Mouse (Mus musculus) neutrophil, adult 5-6 weeks (primary cell): ENCODE measurements around the gene Pnp2. TPM values are rescaled to one million over a fixed set of nuclear protein-coding genes. Genes with fewer than 3 reads are reported as not detected.

Experiments
- ATAC-seq: fragments of 151-379, 151-347 bp; 2 replicates; pipeline ENCODE4 v1.8.0; 2017; ENCODE audit warnings: mild to moderate bottlenecking, moderate TSS enrichment; ENCODE audit not compliant: insufficient number of reproducible peaks, poor library complexity, low FRiP score, severe bottlenecking; ENCODE audit errors: extremely low read depth
- total RNA-seq: library from RNA; stranded (forward); fragments of 200-1000 nt; gene quantifications from 2 replicates; pipeline ENCODE4 v1.2.3, GENCODE M21; 2017

The Pnp2 gene
- total RNA-seq, 1 experiment from 2014 or later: 1.4 TPM

DNA sequence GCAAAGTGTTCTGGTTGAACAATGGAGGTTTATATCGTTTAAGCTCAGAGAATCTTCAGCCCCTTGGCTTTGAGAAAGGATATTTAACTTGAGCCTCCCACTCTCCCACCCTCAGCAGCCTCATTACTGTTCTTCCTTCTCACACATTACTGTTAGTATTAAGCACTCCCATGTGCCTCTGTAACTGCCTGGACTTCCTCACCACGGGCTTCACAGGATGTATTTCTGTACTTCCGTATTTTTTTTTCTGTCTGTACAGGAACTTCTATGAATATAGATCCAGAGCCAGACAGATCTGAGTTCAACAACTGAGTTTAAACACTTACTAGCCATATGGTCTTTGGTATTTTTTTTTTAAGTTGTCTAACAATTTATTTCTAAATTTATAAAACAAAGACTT, 41.3 kb downstream of the Pnp2 start:
- ATAC-seq: peak; percentile 85; the same call in 1 of the 2 replicates

DNA sequence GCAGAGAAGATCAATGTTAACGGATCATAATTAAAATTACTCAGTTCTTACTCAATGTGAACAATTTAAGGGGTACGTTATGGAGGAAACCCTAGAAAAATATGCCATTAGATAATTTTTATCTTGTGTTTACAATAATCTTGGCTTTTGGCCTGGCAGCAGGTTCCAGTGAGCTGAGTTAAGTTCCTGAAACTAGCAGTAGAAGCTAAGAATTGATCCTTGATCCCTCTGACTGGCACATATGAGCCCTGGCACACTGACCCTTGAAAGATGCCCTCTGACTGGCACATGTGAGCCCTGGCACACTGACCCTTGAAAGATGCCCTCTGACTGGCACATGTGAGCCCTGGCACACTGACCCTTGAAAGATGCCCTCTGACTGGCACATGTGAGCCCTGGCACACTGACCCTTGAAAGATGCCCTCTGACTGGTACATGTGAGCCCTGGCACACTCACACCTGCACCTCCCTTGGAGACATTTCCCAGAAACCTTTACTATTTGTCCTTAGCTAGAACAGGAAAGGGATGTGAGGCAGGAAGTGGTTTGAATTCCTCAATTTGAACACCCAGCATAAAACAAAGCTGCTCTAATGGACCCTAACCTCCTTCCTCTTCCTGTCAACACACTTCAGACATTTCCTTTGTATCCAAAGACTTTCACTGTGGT, 42.3 kb downstream of the Pnp2 start:
- peak; percentile 36; the same call in 1 of the 2 replicates for ATAC-seq

DNA sequence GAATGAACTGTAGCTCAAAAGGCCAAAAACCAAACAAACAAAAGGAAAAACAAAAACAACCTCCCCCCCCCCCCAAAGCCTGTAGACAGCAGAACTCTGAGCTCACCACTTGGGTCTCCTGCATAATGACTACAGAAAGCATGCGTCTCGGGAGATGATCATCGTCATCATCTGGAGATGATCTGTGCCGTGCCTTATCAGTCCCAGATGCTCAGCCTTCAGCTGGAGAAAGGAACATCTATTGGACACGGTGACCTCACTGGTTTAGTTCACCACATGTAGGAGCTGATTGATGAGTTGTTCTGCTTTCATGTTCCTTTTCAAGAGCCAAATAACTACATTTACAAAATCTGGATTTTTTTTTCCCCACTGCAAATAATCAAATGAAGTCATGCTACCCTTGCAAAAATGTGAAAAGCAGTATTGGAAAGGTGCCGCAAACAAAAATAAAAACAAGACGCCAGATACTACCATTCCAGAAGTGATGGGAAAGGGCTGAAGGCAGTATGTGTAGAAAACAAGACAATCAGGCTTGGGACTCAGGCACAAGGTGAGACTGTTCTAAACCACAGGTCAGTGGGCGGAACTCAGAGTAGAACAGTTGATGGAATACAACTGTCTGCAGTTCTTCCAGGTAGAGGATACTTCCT, 51.5 kb downstream of the Pnp2 start, which contains the start of gene Rnase10:
Gene Rnase10, plus strand, starts transcription at position 600 of the 650 bp plus-strand sequence.
- no peak for ATAC-seq

DNA sequence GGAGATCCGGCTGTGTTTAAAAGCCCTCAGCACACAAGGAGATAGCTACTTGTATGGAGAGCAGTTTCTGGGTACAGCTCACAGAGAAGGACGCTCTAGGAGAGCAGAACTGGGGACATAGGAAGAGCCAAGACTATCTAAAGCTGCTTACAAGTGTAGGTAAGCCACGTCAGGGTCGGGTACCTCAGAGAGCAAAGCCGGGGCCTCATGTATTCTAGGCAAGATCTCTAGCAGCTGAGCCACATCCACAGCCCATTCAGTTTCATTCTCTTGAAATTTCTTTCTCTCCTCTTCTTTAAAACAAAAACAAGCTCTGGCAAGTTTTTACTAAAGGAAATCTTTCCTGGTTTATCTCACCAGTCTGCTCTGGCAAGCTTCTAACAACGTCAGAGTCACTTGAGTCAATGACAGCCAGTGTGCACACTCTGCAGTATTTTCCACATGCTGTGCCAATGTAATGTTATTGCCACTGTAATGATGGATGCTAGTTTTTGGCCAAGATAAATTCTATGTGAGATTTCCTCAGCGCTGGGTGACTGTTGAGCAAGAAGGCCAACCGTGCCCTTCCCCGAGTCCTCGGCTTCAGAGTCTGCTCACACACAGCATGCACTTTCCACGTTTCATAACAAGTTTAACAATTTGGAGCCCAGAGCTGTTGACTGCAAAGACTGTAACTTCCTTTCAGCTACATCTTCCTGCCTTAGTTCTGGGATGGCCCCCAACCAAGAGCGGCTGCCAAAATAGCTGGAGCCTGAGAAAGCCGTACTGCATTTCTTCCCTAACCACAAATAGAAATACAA, 52.3 kb downstream of the Pnp2 start:
- no peak for ATAC-seq

DNA sequence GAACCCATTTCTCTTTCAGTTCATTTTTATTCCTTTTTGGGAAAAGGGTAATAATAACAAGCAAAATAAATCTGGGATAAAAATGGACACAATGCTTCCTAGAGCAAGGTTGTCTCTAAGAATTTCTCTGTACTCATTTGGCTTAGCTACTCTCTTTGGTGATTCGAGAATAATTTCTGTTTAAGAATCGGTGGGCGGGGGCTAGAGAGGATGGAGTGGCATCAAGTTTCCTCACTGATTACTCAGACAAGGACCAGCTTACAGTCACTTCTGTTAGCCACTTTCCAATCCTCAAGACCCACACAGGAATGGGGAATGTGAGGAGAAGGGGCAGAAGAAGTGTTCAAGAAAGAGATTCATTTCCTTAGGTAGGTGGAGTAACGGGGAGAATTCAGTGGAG, 53.0 kb downstream of the Pnp2 start:
- no peak for ATAC-seq

DNA sequence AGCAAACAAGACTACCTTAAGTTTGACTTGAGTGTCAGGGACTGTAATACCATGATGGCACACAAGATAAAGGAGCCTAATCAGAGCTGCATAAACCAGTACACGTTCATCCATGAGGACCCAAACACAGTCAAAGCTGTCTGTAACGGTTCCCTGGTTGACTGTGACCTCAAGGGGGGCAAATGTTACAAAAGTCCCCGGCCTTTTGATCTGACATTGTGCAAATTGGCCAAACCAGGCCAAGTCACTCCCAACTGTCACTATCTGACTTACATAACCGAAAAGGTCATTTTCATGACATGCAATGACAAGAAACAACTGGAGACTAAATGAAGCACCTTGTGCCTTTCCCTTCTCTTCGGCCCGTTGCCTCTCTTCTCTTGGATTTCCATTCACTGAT, 53.8 kb downstream of the Pnp2 start:
- ATAC-seq: no peak

Other genes with a start within 250 kb of the Pnp2 start
- gene Olfr748, start 248.6 kb upstream of the Pnp2 start, total RNA-seq: not detected in 2 replicates
- gene Olfr749, start 210.9 kb upstream of the Pnp2 start, total RNA-seq: not detected in 2 replicates
- 60.6 and 73.4 TPM in 2 replicates for gene Ttc5, start 170.5 kb upstream of the Pnp2 start, total RNA-seq
- not detected in 2 replicates for gene Ccnb1ip1, start 148.3 kb upstream of the Pnp2 start, total RNA-seq
- 79.5 and 95.5 TPM in 2 replicates for gene Parp2, start 148.2 kb upstream of the Pnp2 start, total RNA-seq
- gene Tep1, start 85.4 kb upstream of the Pnp2 start, total RNA-seq: 36.1 and 41.5 TPM in 2 replicates
- gene Klhl33, start 58.5 kb upstream of the Pnp2 start, total RNA-seq: not detected in 2 replicates
- 46.7 and 58.8 TPM in 2 replicates for gene Osgep, start 31.1 kb upstream of the Pnp2 start, total RNA-seq
- 12.3 and 23.3 TPM in 2 replicates for gene Apex1, start 31.0 kb upstream of the Pnp2 start, total RNA-seq
- gene Pip4p1, start 25.1 kb upstream of the Pnp2 start, total RNA-seq: 48.2 and 58.0 TPM in 2 replicates
- gene Pnp, start 24.9 kb upstream of the Pnp2 start, total RNA-seq: 53.4 and 69.2 TPM in 2 replicates
- gene Gm49342, start 11.5 kb upstream of the Pnp2 start, total RNA-seq: not detected in 2 replicates
- not detected in 2 replicates for gene Rnase10, start 51.8 kb downstream of the Pnp2 start, total RNA-seq
- gene Rnase9, start 85.9 kb downstream of the Pnp2 start, total RNA-seq: not detected in 2 replicates
- gene Rnase11, start 94.2 kb downstream of the Pnp2 start, total RNA-seq: not detected in 2 replicates
- 2.6 TPM in 1 of 2 replicates, not detected in the other for gene Rnase12, start 101.7 kb downstream of the Pnp2 start, total RNA-seq
- not detected in 2 replicates for gene Olfr750, start 118.4 kb downstream of the Pnp2 start, total RNA-seq
- 2.0 and 2.1 TPM in 2 replicates for gene Rnase4, start 135.1 kb downstream of the Pnp2 start, total RNA-seq
- gene Ang, start 135.2 kb downstream of the Pnp2 start, total RNA-seq: 2.2 and 2.3 TPM in 2 replicates
- not detected in 2 replicates for gene Eddm3b, start 158.4 kb downstream of the Pnp2 start, total RNA-seq
- gene Rnase6, start 167.9 kb downstream of the Pnp2 start, total RNA-seq: 227 and 232 TPM in 2 replicates
- gene Rnase1, start 190.8 kb downstream of the Pnp2 start, total RNA-seq: not detected in 2 replicates
- not detected in 2 replicates for gene Rnase2b, start 206.3 kb downstream of the Pnp2 start, total RNA-seq
- not detected in 2 replicates for gene Ang2, start 243.2 kb downstream of the Pnp2 start, total RNA-seq
- not detected in 2 replicates for gene Ear14, start 247.4 kb downstream of the Pnp2 start, total RNA-seq